Mouse (Mus musculus): ENCODE data around the gene Colec11. TPM values are rescaled to one million over a fixed set of nuclear protein-coding genes. Genes with fewer than 3 reads are reported as not detected.

Gene Colec11
- 1.2 TPM for polyA plus RNA-seq (2014; fragmentation: Illumina TruSeq; extraction: RNeasy Lipid Tissue Mini Kit (QIAGEN cat#74804); ENCODE audit: insufficient read depth, low read depth, low replicate concordance)

DNA sequence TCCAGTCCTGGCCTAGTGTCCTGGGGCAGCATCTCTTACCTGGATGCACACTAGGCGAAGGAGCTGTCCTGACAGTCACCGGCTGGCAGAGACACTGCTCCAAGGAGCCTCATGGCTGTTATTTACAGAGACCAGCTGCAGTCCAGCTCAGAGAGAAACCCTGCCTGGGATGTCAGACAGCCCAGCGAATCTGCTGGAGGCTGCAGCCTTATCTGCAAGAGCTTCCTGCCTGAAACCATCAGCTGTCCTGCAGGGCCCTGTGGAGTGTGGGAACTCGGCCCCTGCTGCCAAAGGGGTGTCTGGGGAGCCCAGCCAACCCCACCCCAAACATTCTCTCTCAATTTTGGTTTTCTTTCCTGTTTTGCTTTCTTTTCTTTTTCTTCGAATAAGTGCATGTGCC, at the start of gene Colec11:
Colec11 (minus strand) TSS at position 183 of the 400 bp plus-strand sequence.

DNA sequence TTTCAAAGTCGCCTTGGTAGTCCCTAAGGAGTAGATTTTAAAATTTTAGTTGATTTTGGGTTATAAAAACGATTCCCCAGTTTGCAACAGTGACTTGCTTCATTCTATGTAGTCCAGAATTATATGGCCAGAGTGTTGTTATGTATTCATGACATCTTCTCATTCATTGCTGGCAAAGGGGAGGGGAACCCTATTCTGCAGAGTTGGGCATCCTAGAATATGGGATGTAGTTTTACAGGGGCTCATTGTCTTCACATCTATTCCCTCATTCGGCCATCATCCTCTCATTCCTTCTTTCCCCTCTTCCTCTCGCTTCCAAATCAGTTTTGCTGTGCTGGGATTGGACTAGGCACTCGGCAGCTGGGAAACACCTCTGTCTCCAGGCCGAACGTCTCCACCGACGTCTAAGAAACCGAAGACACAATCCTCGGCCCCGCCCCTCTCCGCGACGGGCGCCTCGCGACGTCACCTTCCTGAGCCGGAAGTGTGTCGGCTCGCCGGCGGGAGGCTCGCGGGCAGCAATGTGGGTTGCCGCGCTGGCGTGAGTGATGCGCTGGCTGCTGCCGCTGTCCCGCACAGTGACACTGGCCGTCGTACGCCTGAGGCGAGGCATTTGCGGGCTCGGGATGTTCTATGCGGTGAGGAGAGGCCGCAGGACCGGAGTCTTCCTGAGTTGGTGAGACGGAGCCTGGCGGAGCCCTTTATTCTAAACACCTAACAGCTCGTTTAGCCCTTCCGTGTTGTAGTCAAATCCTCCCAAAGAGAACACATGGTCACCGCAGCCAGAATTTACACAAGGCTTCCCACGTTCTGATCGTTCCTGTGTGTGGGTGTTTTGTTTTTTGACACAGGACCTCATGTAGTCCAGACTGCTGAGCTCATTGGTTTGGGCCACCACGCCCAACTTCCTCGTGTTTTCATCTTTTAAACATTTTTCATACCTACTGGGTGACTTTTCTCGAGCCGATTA, 26.2 kb upstream of the Colec11 start, which contains the start of gene Rnaseh1:
Rnaseh1 (plus strand) TSS at position 462 of the 970 bp plus-strand sequence.

DNA sequence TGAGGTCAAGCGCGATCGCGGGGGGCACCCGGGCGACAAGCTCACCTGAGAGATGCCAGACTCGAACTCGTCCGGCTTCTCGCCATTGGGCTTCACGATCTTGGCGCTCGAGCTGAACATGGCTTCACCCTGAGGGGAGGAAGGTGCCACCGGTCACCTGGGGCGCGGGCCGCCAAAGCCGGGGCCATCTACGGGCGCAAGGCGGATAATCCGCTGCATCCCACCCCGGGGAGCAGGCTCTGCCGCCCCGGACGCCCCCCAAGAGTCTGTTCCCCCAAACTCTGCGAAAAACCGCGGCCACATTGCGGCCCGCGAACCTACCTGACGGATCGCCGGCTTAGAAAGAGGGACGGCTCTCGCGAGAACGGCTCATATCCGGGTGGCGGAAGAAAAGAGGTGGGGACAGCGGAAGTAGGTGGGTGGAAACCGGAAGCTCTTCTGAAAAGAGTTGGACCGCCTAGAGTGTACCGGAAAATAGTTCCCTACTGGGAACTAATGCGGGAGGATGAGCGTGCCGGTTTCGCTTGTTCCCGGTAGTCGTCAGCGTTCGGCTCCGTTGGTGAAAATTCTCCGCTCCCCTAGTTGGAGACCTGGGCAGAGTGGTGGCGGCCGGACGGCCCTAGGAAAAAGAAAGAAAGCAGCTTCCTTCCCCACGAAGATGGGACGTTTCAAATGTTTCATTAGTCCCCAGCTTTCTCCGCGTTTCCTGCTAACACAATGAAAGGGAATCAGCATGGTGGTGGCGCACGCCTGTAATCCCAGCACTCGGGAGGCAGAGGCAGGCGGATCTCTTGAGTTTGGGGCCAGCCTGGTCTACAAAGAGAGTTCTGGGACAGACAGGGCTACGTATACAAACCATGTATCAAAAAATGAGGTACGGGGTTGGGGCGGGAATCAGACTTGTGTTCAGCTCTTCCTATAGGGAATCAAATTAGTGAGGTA, 12.6 kb upstream of the Colec11 start, which contains the start of gene Rps7:
Rps7 (minus strand) TSS at position 419 of the 942 bp plus-strand sequence.

DNA sequence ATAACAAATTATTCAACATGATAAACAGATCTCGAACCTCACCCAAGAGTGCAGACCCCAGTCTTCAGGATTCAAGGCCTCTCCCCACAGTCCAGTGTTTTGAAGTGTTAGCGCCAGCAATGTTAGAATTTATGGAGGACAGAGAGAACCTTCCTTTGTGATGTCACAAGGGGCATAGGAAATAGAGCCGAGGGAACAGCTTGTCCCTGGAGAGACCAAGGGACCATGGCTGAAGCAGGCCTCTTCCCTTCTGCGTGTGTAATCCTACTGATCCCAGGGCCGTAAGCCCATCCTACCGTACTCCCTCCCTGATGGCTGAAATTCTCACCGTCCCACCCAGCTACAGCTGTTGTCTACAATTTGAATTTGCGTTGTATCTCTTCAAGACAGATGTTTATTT, 40.8 kb downstream of the Colec11 start, which contains the start of gene Allc:
Allc (minus strand) TSS at position 101 of the 400 bp plus-strand sequence.

DNA sequence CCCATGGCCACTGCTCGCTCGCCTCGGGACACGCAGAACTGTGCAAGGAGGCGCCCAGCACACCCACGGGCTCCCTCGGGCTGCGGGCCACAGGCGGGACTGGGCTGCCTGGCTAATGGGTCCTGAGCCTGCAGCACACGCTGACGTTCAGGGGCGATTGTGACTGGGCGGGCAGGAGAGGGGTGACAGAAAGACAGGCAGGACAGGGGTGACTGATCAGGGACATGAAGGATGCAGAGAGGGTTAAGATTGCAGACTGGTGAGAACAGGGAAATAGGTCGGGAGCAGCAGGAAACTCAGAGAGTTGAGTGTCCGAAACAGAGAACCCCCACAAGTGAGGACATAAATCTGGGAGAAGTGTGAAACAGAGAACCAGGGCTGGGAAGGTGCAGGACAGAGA, 70.9 kb downstream of the Colec11 start, which contains the start of gene Dcdc2c:
Dcdc2c (minus strand) TSS at position 101 of the 400 bp plus-strand sequence.

Other genes with a start within 250 kb of the Colec11 start
- not detected for gene Dcdc2c, start 71.0 kb downstream of the Colec11 start, polyA plus RNA-seq (2014; fragmentation: Illumina TruSeq; extraction: RNeasy Lipid Tissue Mini Kit (QIAGEN cat#74804); ENCODE audit: insufficient read depth, low read depth, low replicate concordance)
- not detected for gene Allc, start 40.9 kb downstream of the Colec11 start, polyA plus RNA-seq (2014; fragmentation: Illumina TruSeq; extraction: RNeasy Lipid Tissue Mini Kit (QIAGEN cat#74804); ENCODE audit: insufficient read depth, low read depth, low replicate concordance)
- 1,297 TPM for gene Rps7, start 12.6 kb upstream of the Colec11 start, polyA plus RNA-seq (2014; fragmentation: Illumina TruSeq; extraction: RNeasy Lipid Tissue Mini Kit (QIAGEN cat#74804); ENCODE audit: insufficient read depth, low read depth, low replicate concordance)
- gene Rnaseh1, start 26.2 kb upstream of the Colec11 start, polyA plus RNA-seq (2014; fragmentation: Illumina TruSeq; extraction: RNeasy Lipid Tissue Mini Kit (QIAGEN cat#74804); ENCODE audit: insufficient read depth, low read depth, low replicate concordance) = 15.6 TPM
- 37.8 TPM for gene Adi1, start 51.9 kb upstream of the Colec11 start, polyA plus RNA-seq (2014; fragmentation: Illumina TruSeq; extraction: RNeasy Lipid Tissue Mini Kit (QIAGEN cat#74804); ENCODE audit: insufficient read depth, low read depth, low replicate concordance)
- 10.5 TPM for gene Trappc12, start 127.1 kb upstream of the Colec11 start, polyA plus RNA-seq (2014; fragmentation: Illumina TruSeq; extraction: RNeasy Lipid Tissue Mini Kit (QIAGEN cat#74804); ENCODE audit: insufficient read depth, low read depth, low replicate concordance)
- gene Eipr1, start 128.4 kb upstream of the Colec11 start, polyA plus RNA-seq (2014; fragmentation: Illumina TruSeq; extraction: RNeasy Lipid Tissue Mini Kit (QIAGEN cat#74804); ENCODE audit: insufficient read depth, low read depth, low replicate concordance) = 13.8 TPM